Mouse (Mus musculus) myocyte (in vitro differentiated cells): ENCODE measurements around the gene Jhy. TPM values are rescaled to one million over a fixed set of nuclear protein-coding genes. Genes with fewer than 3 reads are reported as not detected.

Experiments
- H3K27me3 ChIP-seq: one replicate; pipeline ENCODE4 v1.6.1; 2011; ENCODE audit not compliant: control insufficient read depth, insufficient read depth, insufficient read length
- H3K36me3 ChIP-seq: one replicate; pipeline ENCODE4 v1.6.1; 2011; ENCODE audit not compliant: control insufficient read depth, insufficient read depth
- H3K4me2 ChIP-seq: one replicate; pipeline ENCODE4 v1.6.1; 2011; ENCODE audit warnings: low read depth, control low read depth
- H3K4me3 ChIP-seq: one replicate; pipeline ENCODE4 v1.5.1; 2011; ENCODE audit warnings: mild to moderate bottlenecking, control low read depth, moderate library complexity
- H3K79me2 ChIP-seq: one replicate; pipeline ENCODE4 v1.6.1; 2011; ENCODE audit not compliant: control insufficient read depth, insufficient read depth
- H3ac ChIP-seq: one replicate; pipeline ENCODE4 v1.6.1; 2011; ENCODE audit not compliant: control insufficient read depth, insufficient read length
- CEBPB ChIP-seq: IDR thresholded peaks from 2 replicates; pipeline ENCODE4 v1.6.1; 2011; ENCODE audit warnings: mild to moderate bottlenecking, moderate library complexity; ENCODE audit not compliant: poor library complexity, insufficient read depth, severe bottlenecking
- E2F4 ChIP-seq: IDR thresholded peaks from one replicate; pipeline ENCODE4 v1.6.1; 2011; ENCODE audit warnings: mild to moderate bottlenecking, control low read depth, moderate library complexity; ENCODE audit not compliant: insufficient read depth
- MAX ChIP-seq: IDR thresholded peaks from one replicate; pipeline ENCODE4 v1.6.1; 2011; ENCODE audit warnings: low read depth, mild to moderate bottlenecking, control low read depth
- MYOD1 ChIP-seq, 3 experiments: IDR thresholded peaks; one replicate each; pipeline ENCODE4 v1.6.1; 2011; ENCODE audit warnings: control low read depth in 2 of 3, low read depth in 2 of 3, mild to moderate bottlenecking in 2 of 3, moderate library complexity in 1 of 3; ENCODE audit not compliant: insufficient read length in 2 of 3, control insufficient read depth in 1 of 3
- MYOG ChIP-seq, 3 experiments: IDR thresholded peaks; one replicate each; pipeline ENCODE4 v1.6.1; 2011; ENCODE audit warnings: control low read depth in 2 of 3, low read depth in 2 of 3, mild to moderate bottlenecking in 2 of 3; ENCODE audit not compliant: insufficient read length in 2 of 3, control insufficient read depth in 1 of 3, insufficient read depth in 1 of 3
- POLR2A ChIP-seq: IDR thresholded peaks from one replicate; pipeline ENCODE4 v1.6.1; 2011; ENCODE audit warnings: low read depth, mild to moderate bottlenecking, control low read depth, moderate library complexity; ENCODE audit not compliant: insufficient read length
- POLR2AphosphoS2 ChIP-seq: IDR thresholded peaks from one replicate; pipeline ENCODE4 v1.6.1; 2011; ENCODE audit warnings: low read depth, control low read depth; ENCODE audit not compliant: insufficient read length
- REST ChIP-seq: IDR thresholded peaks from one replicate; pipeline ENCODE4 v1.6.1; 2011; ENCODE audit warnings: mild to moderate bottlenecking, control low read depth, moderate library complexity; ENCODE audit not compliant: insufficient read depth, insufficient read length
- SRF ChIP-seq: IDR thresholded peaks from one replicate; pipeline ENCODE4 v1.6.1; 2011; ENCODE audit warnings: low read depth; ENCODE audit not compliant: control insufficient read depth, insufficient read length
- TCF12 ChIP-seq: IDR thresholded peaks from one replicate; pipeline ENCODE4 v1.6.1; 2011; ENCODE audit warnings: mild to moderate bottlenecking, control low read depth; ENCODE audit not compliant: poor library complexity, insufficient read depth, severe bottlenecking
- TCF3 ChIP-seq: IDR thresholded peaks from one replicate; pipeline ENCODE4 v1.6.1; 2011; ENCODE audit warnings: low read depth, control low read depth; ENCODE audit not compliant: insufficient read length
- USF1 ChIP-seq: IDR thresholded peaks from one replicate; pipeline ENCODE4 v1.6.1; 2011; ENCODE audit warnings: low read depth, mild to moderate bottlenecking, control low read depth, moderate library complexity
- polyA plus RNA-seq: library from polyadenylated mRNA; unstranded; fragments of >200 nt; fragmentation: generic; extraction: Trizol; gene quantifications from one replicate; pipeline ENCODE4 v1.2.1, GENCODE M21; 2012; ENCODE audit warnings: missing spikeins

The Jhy gene
- polyA plus RNA-seq, 1 experiment = not detected

GRCm38 (mm10) chr9:40885669-40886068, 78.2 kb downstream of the Jhy start:
- no peak overlapping the region for H3ac ChIP-seq
- peaks cover 11% of the 10 kb centered on the region for H3K27me3 ChIP-seq
- H3K4me3 ChIP-seq = no peak overlapping the region
- no peaks in the 10 kb centered on the region for H3K79me2 ChIP-seq
- no peak overlapping the region for H3K4me2 ChIP-seq
- TF ChIP-seq USF1 (no peak), TCF3 (no peak), MYOG (IDR thresholded peaks at IDR 0.05; ENCODE audit: control insufficient read depth in 1 of 3, insufficient read depth in 1 of 3, insufficient read length in 2 of 3, low read depth in 2 of 3) (no peak)
- H3K36me3 ChIP-seq = no peaks in the 10 kb centered on the region

GRCm38 (mm10) chr9:40878998-40879397, 84.9 kb downstream of the Jhy start:
- TF ChIP-seq USF1 (no peak), REST (no peak), CEBPB (no peak), POLR2A (no peak), E2F4 (no peak), TCF12 (no peak), MAX (no peak), POLR2AphosphoS2 (no peak), MYOG (IDR thresholded peaks at IDR 0.05; ENCODE audit: control insufficient read depth in 1 of 3, insufficient read depth in 1 of 3, insufficient read length in 2 of 3, low read depth in 2 of 3) (no peak), SRF (no peak), TCF3 (no peak), MYOD1 (IDR thresholded peaks at IDR 0.05; ENCODE audit: control insufficient read depth in 1 of 3, insufficient read length in 2 of 3, low read depth in 2 of 3) (no peak)
- H3K36me3 ChIP-seq = no peaks in the 10 kb centered on the region
- no peak overlapping the region for H3ac ChIP-seq
- H3K79me2 ChIP-seq = no peaks in the 10 kb centered on the region
- H3K4me3 ChIP-seq = no peak overlapping the region
- H3K4me2 ChIP-seq = no peak overlapping the region
- H3K27me3 ChIP-seq = peaks cover 54% of the 10 kb centered on the region

GRCm38 (mm10) chr9:40878291-40878945, 85.5 kb downstream of the Jhy start:
- H3K36me3 ChIP-seq = no peaks in the 10 kb centered on the region
- no peak overlapping the region for H3K4me3 ChIP-seq
- H3ac ChIP-seq = no peak overlapping the region
- no peak overlapping the region for H3K4me2 ChIP-seq
- H3K27me3 ChIP-seq = peaks cover 57% of the 10 kb centered on the region
- H3K79me2 ChIP-seq = no peaks in the 10 kb centered on the region
- no peak for TF ChIP-seq CEBPB
- TF ChIP-seq USF1 = no peak
- no peak for TF ChIP-seq E2F4
- TF ChIP-seq SRF = no peak
- no peak for TF ChIP-seq TCF3
- no peak for TF ChIP-seq MYOD1 (IDR thresholded peaks at IDR 0.05; ENCODE audit: control insufficient read depth in 1 of 3, insufficient read length in 2 of 3, low read depth in 2 of 3)
- no peak for TF ChIP-seq MAX
- TF ChIP-seq POLR2AphosphoS2 = no peak
- TF ChIP-seq TCF12 = no peak

- Histone ChIP-seq H3K36me3 (no peaks in the 10 kb centered on the region), H3K4me2 (no peak overlapping the region), H3K27me3 (peaks cover 57% of the 10 kb centered on the region), H3ac (no peak overlapping the region), H3K4me3 (no peak overlapping the region), H3K79me2 (no peaks in the 10 kb centered on the region)
- TF ChIP-seq MAX (no peak), SRF (no peak), MYOD1 (IDR thresholded peaks at IDR 0.05; ENCODE audit: control insufficient read depth in 1 of 3, insufficient read length in 2 of 3, low read depth in 2 of 3) (no peak), POLR2A (no peak), E2F4 (no peak), TCF3 (no peak), REST (no peak), CEBPB (no peak), USF1 (no peak), TCF12 (no peak), MYOG (IDR thresholded peaks at IDR 0.05; ENCODE audit: control insufficient read depth in 1 of 3, insufficient read depth in 1 of 3, insufficient read length in 2 of 3, low read depth in 2 of 3) (no peak), POLR2AphosphoS2 (no peak)
These were observed 86.1 kb downstream of the Jhy start for GRCm38 (mm10) chr9:40877881-40878235.

- H3K79me2 ChIP-seq = no peaks in the 10 kb centered on the region
- H3K27me3 ChIP-seq = peaks cover 57% of the 10 kb centered on the region
- H3ac ChIP-seq = no peak overlapping the region
- no peak overlapping the region for H3K4me3 ChIP-seq
- TF ChIP-seq USF1 = no peak
- no peak for TF ChIP-seq SRF
- TF ChIP-seq POLR2AphosphoS2 = no peak
- no peak for TF ChIP-seq REST
- TF ChIP-seq TCF12 = no peak
- TF ChIP-seq MYOG (IDR thresholded peaks at IDR 0.05; ENCODE audit: control insufficient read depth in 1 of 3, insufficient read depth in 1 of 3, insufficient read length in 2 of 3, low read depth in 2 of 3) = no peak
- no peak for TF ChIP-seq MYOD1 (IDR thresholded peaks at IDR 0.05; ENCODE audit: control insufficient read depth in 1 of 3, insufficient read length in 2 of 3, low read depth in 2 of 3)
- TF ChIP-seq TCF3 = no peak
- H3K36me3 ChIP-seq = no peaks in the 10 kb centered on the region
- no peak overlapping the region for H3K4me2 ChIP-seq
These were observed 86.6 kb downstream of the Jhy start for GRCm38 (mm10) chr9:40877146-40877880.
